Mouse (Mus musculus): ENCODE measurements around the gene Drd1.

The Drd1 gene

GRCm38 (mm10) chr13:54055448-54055861, at the start of gene Drd1:
Gene Drd1 (minus strand): TSS chr13:54055705.
- DNase-seq: peak; percentile 78

DNA sequence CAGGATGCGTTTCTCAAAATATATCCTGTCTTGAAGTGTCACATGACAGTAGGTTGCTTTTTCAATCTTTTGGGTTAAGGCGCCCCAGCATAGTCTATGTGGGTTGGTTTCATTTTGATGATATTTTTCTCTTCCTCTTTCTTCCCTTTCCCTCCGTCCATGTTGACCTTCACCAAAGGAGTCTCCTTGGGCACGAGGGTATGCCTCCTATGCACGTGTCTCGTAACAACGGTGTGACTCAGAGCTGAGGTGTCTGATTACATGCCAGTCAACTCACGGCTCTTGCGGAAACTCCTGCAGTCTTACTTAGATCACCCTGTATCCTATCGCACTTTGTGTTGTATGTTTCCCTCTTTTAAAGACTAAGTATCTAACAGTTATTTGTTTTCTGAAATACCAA, 48.4 kb upstream of the Drd1 start:
- no peak for DNase-seq

GRCm38 (mm10) chr13:54103271-54103670, 47.8 kb upstream of the Drd1 start:
- no peak for DNase-seq

GRCm38 (mm10) chr13:54102061-54102460, 46.6 kb upstream of the Drd1 start:
- DNase-seq: no peak

- no peak for DNase-seq
Measured at GRCm38 (mm10) chr13:54101031-54101820, 45.7 kb upstream of the Drd1 start.

DNA sequence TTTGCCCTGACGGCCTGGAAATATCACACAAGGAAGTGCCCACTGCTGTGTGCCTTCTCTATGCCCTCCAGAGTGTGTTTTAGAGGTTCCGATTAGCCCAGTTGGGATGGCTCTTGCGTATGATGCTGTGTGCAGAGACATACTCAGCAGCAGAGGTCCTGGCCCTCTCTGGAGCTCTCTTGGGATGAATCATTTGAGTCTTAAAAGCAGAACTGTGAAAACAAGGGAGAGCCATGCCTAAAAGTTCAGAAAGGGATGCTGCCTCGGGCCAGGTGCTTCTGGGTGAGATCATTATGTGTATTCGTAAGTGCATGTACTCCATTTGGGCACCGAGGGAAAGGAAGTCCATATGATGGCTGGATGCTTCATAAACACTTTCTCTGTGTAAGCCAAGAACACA, 42.3 kb upstream of the Drd1 start:
- no peak for DNase-seq

- DNase-seq: no peak
Measured at GRCm38 (mm10) chr13:54097227-54097626, 41.7 kb upstream of the Drd1 start.

- DNase-seq: no peak
Measured at GRCm38 (mm10) chr13:54095721-54096120, 40.2 kb upstream of the Drd1 start.

DNA sequence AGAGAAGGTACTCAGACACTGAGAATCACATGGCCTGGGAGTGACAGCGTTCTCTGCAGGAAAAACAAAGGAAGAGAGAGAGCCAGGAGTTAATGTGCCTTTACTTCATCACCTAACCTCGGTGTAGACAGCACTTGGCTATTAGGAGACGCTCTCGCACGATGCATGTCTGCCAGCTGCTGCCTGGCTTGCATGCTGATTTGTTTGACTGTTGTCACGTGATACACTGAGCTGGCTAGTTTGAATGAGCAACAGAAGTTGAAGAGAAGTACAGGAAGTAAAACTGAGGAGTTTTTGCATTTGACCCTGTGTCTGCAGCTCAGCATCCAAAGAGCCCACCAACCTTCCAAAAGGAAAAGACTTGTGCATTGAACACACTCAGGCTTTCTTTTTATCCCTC, 39.5 kb upstream of the Drd1 start:
- no peak for DNase-seq

- no peak for DNase-seq
Measured at GRCm38 (mm10) chr13:54094349-54094748, 38.8 kb upstream of the Drd1 start.

DNA sequence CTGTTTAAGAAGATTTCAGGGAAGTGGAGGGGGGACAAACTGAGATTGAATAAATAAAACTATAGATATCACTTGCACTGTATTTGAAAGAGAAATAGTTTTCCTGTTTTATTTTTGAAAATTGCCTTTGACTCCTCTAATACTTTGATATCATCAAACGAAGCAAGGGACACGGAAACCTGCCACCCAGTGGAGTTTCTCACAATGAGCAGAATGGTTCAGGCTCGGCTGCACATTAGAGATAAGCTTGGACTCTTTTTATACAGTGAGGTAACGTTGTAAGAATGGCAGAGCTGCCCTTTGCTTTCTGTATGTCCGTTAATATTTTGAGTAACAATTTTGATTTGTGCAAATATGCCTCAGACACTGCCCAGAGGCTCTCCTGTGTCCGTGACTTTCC, 36.2 kb upstream of the Drd1 start:
- no peak for DNase-seq

GRCm38 (mm10) chr13:54085266-54085665, 29.8 kb upstream of the Drd1 start:
- no peak for DNase-seq

- DNase-seq: no peak
Measured at GRCm38 (mm10) chr13:54084826-54085225, 29.3 kb upstream of the Drd1 start.

DNA sequence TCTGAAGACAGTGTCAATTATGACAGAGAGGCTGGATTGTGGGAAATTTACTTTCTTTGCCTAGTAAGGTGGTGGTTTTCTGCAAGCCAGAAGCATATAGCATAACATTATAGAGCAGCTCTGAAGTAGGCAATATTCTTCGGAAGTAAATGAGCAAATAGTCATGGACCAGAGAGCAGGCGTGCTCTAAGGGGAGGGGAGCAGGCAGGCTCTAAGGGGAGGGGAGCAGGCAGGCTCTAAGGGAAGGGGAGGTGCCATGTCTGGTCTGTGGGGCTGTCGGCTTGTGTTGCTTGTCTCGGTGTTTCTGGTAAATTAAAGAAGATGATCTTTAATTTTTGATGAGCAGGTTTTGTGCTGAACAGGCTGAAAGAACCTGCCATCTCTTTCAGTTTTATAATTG, 28.7 kb upstream of the Drd1 start:
- DNase-seq: no peak

DNA sequence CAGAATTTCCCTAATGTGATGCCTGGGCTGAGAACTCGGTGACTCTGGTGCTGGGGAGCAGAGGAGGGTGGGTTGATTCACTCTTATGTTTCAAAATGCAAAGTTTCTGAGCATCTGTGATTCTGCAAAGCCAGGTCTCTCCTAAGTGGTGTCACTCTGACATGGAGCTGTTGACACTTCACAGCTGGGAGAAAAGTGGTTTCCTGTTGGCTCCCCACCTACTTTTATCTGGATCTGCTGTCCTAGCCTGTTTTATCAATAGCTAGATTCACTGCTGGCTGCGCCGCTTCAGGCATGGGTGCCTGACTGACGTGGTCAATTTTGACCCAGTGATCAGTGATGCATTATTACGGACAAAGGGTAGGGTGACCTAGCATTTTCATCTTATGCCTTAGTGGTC, 27.4 kb upstream of the Drd1 start:
- no peak for DNase-seq

DNA sequence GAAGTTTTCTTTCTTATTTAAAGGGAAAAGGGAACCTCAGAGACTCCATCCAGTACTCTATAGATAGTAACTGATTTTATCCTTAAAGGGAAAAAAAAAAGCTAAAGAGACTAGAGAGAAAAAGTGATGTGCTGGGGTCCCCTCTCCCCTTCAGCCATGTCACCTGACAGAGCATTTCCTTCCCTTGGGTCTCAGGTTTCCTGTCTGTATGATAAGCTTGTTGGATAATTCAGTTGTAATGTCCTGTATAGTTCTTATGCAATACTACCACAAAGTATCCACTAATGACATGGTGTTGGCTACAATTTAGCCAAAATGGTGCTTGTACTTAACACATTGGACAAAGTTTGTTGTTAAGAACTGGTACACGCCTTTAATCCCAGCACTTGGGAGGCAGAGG, 25.3 kb upstream of the Drd1 start:
- DNase-seq: no peak

- peak; percentile 40 for DNase-seq
Measured at GRCm38 (mm10) chr13:54079782-54080759, 24.6 kb upstream of the Drd1 start.

GRCm38 (mm10) chr13:54077470-54078174, 22.1 kb upstream of the Drd1 start:
- DNase-seq: peak; percentile 21

GRCm38 (mm10) chr13:54076762-54077460, 21.4 kb upstream of the Drd1 start:
- DNase-seq: peak; percentile 31

- DNase-seq: no peak
Measured at GRCm38 (mm10) chr13:54076051-54076450, 20.5 kb upstream of the Drd1 start.

- no peak for DNase-seq
Measured at GRCm38 (mm10) chr13:54075416-54075815, 19.9 kb upstream of the Drd1 start.

- peak; percentile 63 for DNase-seq
Measured at GRCm38 (mm10) chr13:54073491-54073890, 18.0 kb upstream of the Drd1 start.

Data from kidney, postnatal 10 days (tissue).